Mouse (Mus musculus): ENCODE measurements around the gene Hrk. TPM values are rescaled to one million over a fixed set of nuclear protein-coding genes. Genes with fewer than 3 reads are reported as not detected.

Hrk gene
- polyA plus RNA-seq, 1 experiment from 2014 or later: 2.3 TPM

GRCm38 (mm10) chr5:118144327-118144726, 20.1 kb upstream of the Hrk start:
- 94% methylated on average over 4 of the region's 4 CpGs for WGBS
- Histone ChIP-seq H3K4me3 (no peak overlapping the region), H3K4me2 (no peak overlapping the region), H3K36me3 (peaks cover 34% of the 10 kb centered on the region), H3K9me3 (no peaks in the 10 kb centered on the region), H3K27me3 (no peaks in the 10 kb centered on the region), H3K9ac (no peak overlapping the region), H3K27ac (no peak overlapping the region), H3K4me1 (replicated peaks) (peaks cover 61% of the 10 kb centered on the region)
- ATAC-seq (ENCODE audit: low FRiP score): no peak

- 91% methylated on average over 6 of the region's 6 CpGs for WGBS
- H3K4me1 ChIP-seq (replicated peaks): peaks cover 65% of the 10 kb centered on the region
- no peaks in the 10 kb centered on the region for H3K27me3 ChIP-seq
- H3K4me2 ChIP-seq: no peak overlapping the region
- no peak for ATAC-seq (ENCODE audit: low FRiP score)
- H3K36me3 ChIP-seq: peaks cover 29% of the 10 kb centered on the region
- H3K9me3 ChIP-seq: no peaks in the 10 kb centered on the region
- no peak overlapping the region for H3K4me3 ChIP-seq
- H3K9ac ChIP-seq: no peak overlapping the region
- H3K27ac ChIP-seq: peak overlapping the region; percentile 87; the same call in 1 of the 2 replicates
These were observed 19.7 kb upstream of the Hrk start for GRCm38 (mm10) chr5:118144770-118145169.

DNA sequence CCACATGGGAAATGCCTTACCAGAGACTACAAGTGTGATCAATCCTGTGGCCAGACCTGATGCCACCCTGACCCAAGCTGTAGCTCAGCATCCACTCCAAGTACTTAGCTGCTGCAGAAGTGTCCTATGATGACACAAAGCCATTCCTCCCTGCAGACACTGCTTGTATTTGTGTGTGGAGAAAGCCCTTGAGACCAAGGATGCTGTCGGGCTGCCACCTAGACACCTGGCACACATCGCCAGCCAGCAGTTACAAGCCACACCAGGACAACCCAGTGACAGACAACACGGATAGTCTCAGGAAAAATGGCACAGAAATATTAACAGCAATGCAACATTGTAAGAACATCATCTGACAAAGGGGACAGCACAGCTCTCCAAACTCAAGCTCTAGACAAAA, 19.0 kb upstream of the Hrk start:
- Histone ChIP-seq H3K36me3 (peaks cover 26% of the 10 kb centered on the region), H3K9me3 (no peaks in the 10 kb centered on the region), H3K27ac (peak overlapping the region; percentile 87), H3K4me3 (no peak overlapping the region), H3K4me2 (no peak overlapping the region), H3K4me1 (replicated peaks) (peaks cover 67% of the 10 kb centered on the region), H3K9ac (no peak overlapping the region), H3K27me3 (no peaks in the 10 kb centered on the region)
- 80% methylated on average over 3 of the region's 3 CpGs for WGBS
- no peak for ATAC-seq (ENCODE audit: low FRiP score)

DNA sequence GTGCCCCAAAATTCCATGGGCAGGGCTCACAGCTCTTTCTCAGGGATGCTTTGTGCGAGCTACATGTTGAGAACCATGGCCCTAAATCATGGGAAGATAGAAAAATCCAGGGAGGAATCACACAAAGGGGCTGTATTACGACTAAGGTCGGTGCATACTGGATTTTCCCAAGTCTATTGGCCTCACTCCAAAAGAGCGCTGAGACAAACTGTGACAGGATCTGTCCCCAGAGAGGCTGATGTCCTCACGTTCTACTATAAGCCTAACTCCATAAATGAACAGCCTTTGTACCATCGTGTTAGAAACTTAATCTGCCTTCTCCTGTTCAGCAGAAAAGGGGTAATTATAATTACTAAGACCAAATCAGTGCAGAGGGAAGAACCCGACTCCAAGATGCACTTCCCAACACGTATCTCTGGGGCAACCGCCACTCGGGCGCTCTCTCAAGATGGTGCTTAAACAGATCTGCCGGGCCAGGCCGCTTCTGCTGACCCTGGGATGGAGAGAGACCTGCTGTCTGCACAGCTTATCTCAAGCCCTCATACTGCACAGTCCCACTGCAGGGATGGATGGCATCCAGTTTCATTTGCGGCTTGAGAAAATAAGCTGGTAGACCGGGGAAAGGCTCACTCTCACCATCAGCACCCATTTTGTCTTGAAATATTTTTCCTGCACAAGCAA, 18.3 kb upstream of the Hrk start:
- Histone ChIP-seq H3K27me3 (no peaks in the 10 kb centered on the region), H3K4me3 (no peak overlapping the region), H3K27ac (peak overlapping the region; percentile 87), H3K36me3 (peaks cover 21% of the 10 kb centered on the region), H3K9me3 (no peaks in the 10 kb centered on the region), H3K4me1 (replicated peaks) (peaks cover 68% of the 10 kb centered on the region), H3K9ac (peak overlapping the region; percentile 35; the same call in 1 of the 2 replicates), H3K4me2 (no peak overlapping the region)
- WGBS: 66% methylated on average over 15 of the region's 15 CpGs
- no peak for ATAC-seq (ENCODE audit: low FRiP score)

GRCm38 (mm10) chr5:118147264-118147663, 17.2 kb upstream of the Hrk start:
- ATAC-seq (ENCODE audit: low FRiP score): no peak
- Histone ChIP-seq H3K9me3 (no peaks in the 10 kb centered on the region), H3K9ac (peak overlapping the region; percentile 43; the same call in 1 of the 2 replicates), H3K4me2 (no peak overlapping the region), H3K4me3 (no peak overlapping the region), H3K4me1 (replicated peaks) (peaks cover 75% of the 10 kb centered on the region), H3K27me3 (no peaks in the 10 kb centered on the region), H3K36me3 (peaks cover 17% of the 10 kb centered on the region), H3K27ac (0 out of 2 replicates have a peak overlapping the region, but pooled peaks have one; percentile 19)
- 85% methylated on average over 10 of the region's 10 CpGs for whole genome bisulfite sequencing

GRCm38 (mm10) chr5:118149711-118150110, 14.7 kb upstream of the Hrk start:
- no peaks in the 10 kb centered on the region for H3K27me3 ChIP-seq
- no peak for ATAC-seq (ENCODE audit: low FRiP score)
- 90% methylated on average over 3 of the region's 3 CpGs for WGBS
- no peak overlapping the region for H3K4me2 ChIP-seq
- H3K9ac ChIP-seq: no peak overlapping the region
- peaks cover 14% of the 10 kb centered on the region for H3K36me3 ChIP-seq
- H3K4me1 ChIP-seq (replicated peaks): peaks cover 78% of the 10 kb centered on the region
- no peak overlapping the region for H3K27ac ChIP-seq
- no peaks in the 10 kb centered on the region for H3K9me3 ChIP-seq
- no peak overlapping the region for H3K4me3 ChIP-seq

DNA sequence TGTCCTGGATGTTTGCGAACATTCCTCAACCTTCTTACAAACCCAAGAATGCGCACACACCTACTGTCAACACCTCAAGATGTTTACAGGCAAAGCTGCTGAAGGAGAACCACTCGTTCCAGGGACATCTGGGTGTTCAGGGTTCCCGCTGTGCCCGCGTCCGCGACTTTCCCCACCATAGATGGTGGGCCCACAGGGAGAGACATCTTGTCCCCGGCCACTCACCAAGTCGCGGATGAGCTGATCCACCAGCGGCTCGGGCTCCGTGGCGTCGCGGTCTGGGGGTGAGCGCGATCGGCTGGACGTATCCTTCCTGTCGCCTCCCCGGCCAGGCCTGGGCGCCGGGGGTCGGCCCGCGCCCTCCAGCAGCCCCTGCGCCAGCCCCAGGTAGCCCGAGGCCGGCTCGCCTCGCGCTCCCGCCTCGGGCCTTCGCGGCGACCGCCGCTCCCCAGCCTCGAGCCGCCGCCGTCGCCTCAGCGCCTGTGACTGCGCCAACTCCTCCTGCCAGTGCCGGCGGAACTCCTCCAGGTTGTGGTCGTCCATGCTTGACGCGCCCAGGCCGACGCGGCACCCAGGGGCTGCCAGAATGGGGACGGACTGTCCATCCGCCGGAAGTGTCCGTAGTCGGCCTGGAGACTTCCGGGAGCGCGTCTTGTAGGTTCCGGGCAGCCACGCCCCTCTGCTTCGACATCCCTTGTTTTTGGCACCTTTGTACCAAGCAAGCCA, 9.4 kb upstream of the Hrk start, which contains the start of gene Fbxw8:
Fbxw8 (minus strand) TSS at position 626 of the 726 bp plus-strand sequence.
- under 1% methylated on average over 67 of the region's 67 CpGs for WGBS
- Histone ChIP-seq H3K4me3 (peak within 1 kb of the TSS; percentile 95), H3K27ac (peak within 1 kb of the TSS; percentile 79), H3K4me1 (replicated peaks) (peaks cover 31% of the 10 kb centered on the region), H3K27me3 (0 out of 2 replicates have a peak, but pooled peaks cover 6% of the 10 kb centered on the region), H3K36me3 (peaks cover 14% of the 10 kb centered on the region), H3K9ac (peak within 1 kb of the TSS; percentile 93), H3K4me2 (peak within 1 kb of the TSS; percentile 78), H3K9me3 (no peaks in the 10 kb centered on the region)
- peak; percentile 89 for ATAC-seq (ENCODE audit: low FRiP score)

DNA sequence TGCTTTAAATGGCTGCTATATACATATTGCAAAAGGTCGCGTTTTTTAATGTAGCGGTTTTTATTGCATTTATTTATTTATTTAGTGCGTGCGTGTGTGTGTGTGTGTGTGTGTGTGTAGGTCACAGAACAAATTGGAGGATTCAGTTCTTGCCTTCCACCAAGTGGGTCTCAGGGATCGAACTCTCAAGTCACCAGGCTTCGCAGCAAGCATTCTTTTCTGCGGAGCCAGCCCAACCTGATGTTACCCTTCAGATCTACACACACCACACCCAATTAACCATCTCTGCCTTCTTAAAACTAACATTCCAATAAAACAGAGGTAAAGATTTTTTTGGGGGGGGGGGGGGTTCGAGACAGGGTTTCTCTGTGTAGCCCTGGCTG, 8.9 kb upstream of the Hrk start:
- ATAC-seq (ENCODE audit: low FRiP score): peak; percentile 11
- Histone ChIP-seq H3K27me3 (peaks cover 12% of the 10 kb centered on the region), H3K4me2 (peak overlapping the region; percentile 78), H3K9ac (peak overlapping the region; percentile 93; the same call in 1 of the 2 replicates), H3K9me3 (no peaks in the 10 kb centered on the region), H3K4me1 (replicated peaks) (peaks cover 31% of the 10 kb centered on the region), H3K36me3 (peaks cover 9% of the 10 kb centered on the region), H3K27ac (peak overlapping the region; percentile 79; the same call in 1 of the 2 replicates), H3K4me3 (peak overlapping the region; percentile 95)
- 24% methylated on average over 9 of the region's 9 CpGs for WGBS

GRCm38 (mm10) chr5:118156976-118157375, 7.5 kb upstream of the Hrk start:
- peaks cover 25% of the 10 kb centered on the region for H3K27me3 ChIP-seq
- H3K4me1 ChIP-seq (replicated peaks): peaks cover 26% of the 10 kb centered on the region
- ATAC-seq (ENCODE audit: low FRiP score): no peak
- H3K4me2 ChIP-seq: no peak overlapping the region
- no peak overlapping the region for H3K9ac ChIP-seq
- peaks cover 4% of the 10 kb centered on the region for H3K36me3 ChIP-seq
- 58% methylated on average over 4 of the region's 4 CpGs for WGBS
- no peaks in the 10 kb centered on the region for H3K9me3 ChIP-seq
- no peak overlapping the region for H3K4me3 ChIP-seq
- no peak overlapping the region for H3K27ac ChIP-seq

DNA sequence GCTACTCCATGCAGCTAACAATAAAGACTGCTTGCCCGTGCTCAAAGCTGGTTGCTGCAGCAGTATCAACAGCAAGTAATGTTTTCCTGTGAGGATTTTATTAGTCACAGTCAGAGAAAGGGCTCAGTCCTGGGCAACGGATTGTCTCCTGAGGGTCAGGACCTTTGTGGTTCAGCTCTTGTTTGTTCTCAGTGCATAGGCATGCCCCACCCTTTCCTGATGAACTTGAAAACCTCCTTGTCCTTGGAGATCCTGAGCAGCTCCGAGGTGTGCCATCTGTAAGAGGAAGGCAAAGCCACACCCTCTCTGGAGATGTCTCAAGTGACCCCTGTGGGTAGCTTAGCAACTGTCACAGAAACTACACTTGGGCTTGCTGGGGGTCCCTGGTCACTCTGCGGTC, 3.8 kb upstream of the Hrk start:
- WGBS: 47% methylated on average over 4 of the region's 4 CpGs
- Histone ChIP-seq H3K9me3 (no peaks in the 10 kb centered on the region), H3K4me1 (replicated peaks) (no peaks in the 10 kb centered on the region), H3K27ac (no peak overlapping the region), H3K27me3 (peaks cover 52% of the 10 kb centered on the region), H3K9ac (no peak overlapping the region), H3K36me3 (no peaks in the 10 kb centered on the region), H3K4me3 (no peak overlapping the region), H3K4me2 (no peak overlapping the region)
- no peak for ATAC-seq (ENCODE audit: low FRiP score)

GRCm38 (mm10) chr5:118165462-118165861, 1.0 kb downstream of the Hrk start:
- no peak for ATAC-seq (ENCODE audit: low FRiP score)
- Histone ChIP-seq H3K36me3 (no peaks in the 10 kb centered on the region), H3K9me3 (no peaks in the 10 kb centered on the region), H3K4me1 (replicated peaks) (peaks cover 13% of the 10 kb centered on the region), H3K9ac (no peak overlapping the region), H3K27ac (no peak overlapping the region), H3K4me3 (no peak overlapping the region), H3K27me3 (peaks cover 83% of the 10 kb centered on the region), H3K4me2 (no peak overlapping the region)

DNA sequence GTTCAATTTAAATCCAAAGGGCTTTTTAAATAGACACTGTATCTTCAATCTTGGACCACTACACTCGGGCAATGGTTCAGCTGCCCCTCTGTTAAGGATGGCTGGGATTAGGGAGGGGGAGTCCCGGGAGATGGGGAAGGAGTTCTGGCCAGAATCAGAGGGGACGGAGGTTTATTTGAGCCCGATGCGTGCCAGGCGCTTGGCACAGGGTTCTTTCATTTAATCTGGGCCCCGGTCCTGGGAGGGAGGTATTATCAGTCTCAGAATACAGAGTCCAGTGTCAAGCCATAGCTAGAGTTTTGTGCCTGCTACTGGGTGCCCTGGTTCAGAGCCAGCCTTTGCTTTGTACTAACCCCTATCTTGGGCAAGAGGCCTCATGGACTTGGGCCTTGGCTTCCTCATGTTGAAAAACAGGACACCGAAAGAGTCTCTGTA, 3.1 kb downstream of the Hrk start:
- Histone ChIP-seq H3K9ac (no peak overlapping the region), H3K27me3 (peaks cover 84% of the 10 kb centered on the region), H3K9me3 (no peaks in the 10 kb centered on the region), H3K36me3 (no peaks in the 10 kb centered on the region), H3K4me1 (replicated peaks) (peaks cover 30% of the 10 kb centered on the region), H3K4me3 (no peak overlapping the region), H3K27ac (no peak overlapping the region), H3K4me2 (no peak overlapping the region)
- no peak for ATAC-seq (ENCODE audit: low FRiP score)
- 53% methylated on average over 8 of the region's 8 CpGs for WGBS
